Mouse (Mus musculus) kidney, adult 2 months (tissue): ENCODE measurements around the gene Bcl10. TPM values are rescaled to one million over a fixed set of nuclear protein-coding genes. Genes with fewer than 3 reads are reported as not detected.
A peak's percentile ranks its signal among the peaks of the same experiment; 100 is the strongest.

Experiments used
- DNase-seq: peaks from one replicate; pipeline ENCODE4 v3.0.0; 2021
- H3K27ac ChIP-seq: fragments of 200-500 bp; 2 replicates; pipeline ENCODE4 v1.5.1; 2012; ENCODE audit warnings: low read depth, low read length, control low read depth, inconsistent platforms; ENCODE audit not compliant: insufficient read depth
- H3K27me3 ChIP-seq: fragments of 200-500 bp; replicated peaks from 2 replicates; pipeline ENCODE4 v1.6.1; 2012; ENCODE audit warnings: mild to moderate bottlenecking, moderate library complexity, low read length, inconsistent platforms; ENCODE audit not compliant: control insufficient read depth, insufficient read depth
- H3K36me3 ChIP-seq: fragments of 200-500 bp; 2 replicates; pipeline ENCODE4 v1.6.1; 2012; ENCODE audit warnings: mild to moderate bottlenecking, moderate library complexity, low read length, inconsistent platforms; ENCODE audit not compliant: control insufficient read depth, insufficient read depth
- H3K4me1 ChIP-seq: fragments of 200-500 bp; 2 replicates; pipeline ENCODE4 v1.6.1; 2011; ENCODE audit warnings: low read length; ENCODE audit not compliant: control insufficient read depth, insufficient read depth
- H3K4me3 ChIP-seq: fragments of 200-500 bp; 2 replicates; pipeline ENCODE4 v1.5.1; 2011; ENCODE audit warnings: mild to moderate bottlenecking, low read depth, low read length, control low read depth; ENCODE audit not compliant: insufficient read depth
- CTCF ChIP-seq: fragments of 200-500 bp; conservative IDR thresholded peaks from 2 replicates; pipeline ENCODE4 v1.5.1; 2011; ENCODE audit warnings: low read depth, mild to moderate bottlenecking, control low read depth, low read length, moderate library complexity, mixed read lengths; ENCODE audit not compliant: insufficient read depth, insufficient read length
- POLR2A ChIP-seq: fragments of 200-500 bp; IDR thresholded peaks from one replicate; pipeline ENCODE4 v1.6.1; 2011; ENCODE audit warnings: low read depth, low read length, control low read depth
- WGBS: fragments of 180-500 bp; shearing (Covaris S2); methylation state at CpG from one replicate; pipeline ENCODE4 v1.1.7; 2018; 5-methylcytosine and 5-hydroxymethylcytosine counted together
- polyA plus RNA-seq: library from polyadenylated mRNA; depleted of rRNA; stranded (reverse); fragments of >200 nt; gene quantifications from 2 replicates; pipeline ENCODE4 v1.2.3, GENCODE M21; 2012

The Bcl10 gene
- polyA plus RNA-seq, 1 experiment: 13.7 TPM

GRCm38 (mm10) chr3:145916374-145916773, 6.2 kb upstream of the Bcl10 start:
- WGBS: 88% methylated on average over 5 of the region's 5 CpGs
- Histone ChIP-seq H3K4me3 (no peak overlapping the region), H3K27me3 (no peaks in the 10 kb centered on the region), H3K27ac (no peak overlapping the region), H3K36me3 (no peaks in the 10 kb centered on the region), H3K4me1 (peaks cover 4% of the 10 kb centered on the region)
- no peak for TF ChIP-seq POLR2A
- TF ChIP-seq CTCF: no peak
- no peak for DNase-seq

DNA sequence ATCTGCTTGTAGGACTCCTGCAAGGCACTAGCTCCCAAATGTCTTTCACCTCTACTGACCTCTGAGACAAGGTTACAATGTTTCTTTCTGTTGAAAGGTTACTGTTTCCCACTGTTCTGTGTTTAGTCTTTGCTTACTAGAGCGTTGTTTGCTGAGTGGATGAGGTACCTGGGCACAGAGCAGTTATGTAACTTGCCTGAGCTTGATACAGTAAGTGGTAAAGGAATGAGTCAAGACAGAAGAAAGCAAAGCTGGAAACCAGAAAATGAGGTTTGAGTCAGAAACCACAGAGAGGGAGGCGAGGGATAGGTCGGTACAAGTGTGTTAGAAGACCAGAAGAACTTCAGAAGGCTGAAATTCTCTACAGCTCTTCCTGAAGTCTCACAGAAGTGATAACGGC, 5.8 kb upstream of the Bcl10 start:
- no peak overlapping the region for H3K4me3 ChIP-seq
- H3K36me3 ChIP-seq: no peaks in the 10 kb centered on the region
- DNase-seq: peak; percentile 37
- TF ChIP-seq CTCF (no peak), POLR2A (no peak)
- no peak overlapping the region for H3K27ac ChIP-seq
- 85% methylated on average over 4 of the region's 4 CpGs for WGBS
- H3K4me1 ChIP-seq: peaks cover 4% of the 10 kb centered on the region
- no peaks in the 10 kb centered on the region for H3K27me3 ChIP-seq

DNA sequence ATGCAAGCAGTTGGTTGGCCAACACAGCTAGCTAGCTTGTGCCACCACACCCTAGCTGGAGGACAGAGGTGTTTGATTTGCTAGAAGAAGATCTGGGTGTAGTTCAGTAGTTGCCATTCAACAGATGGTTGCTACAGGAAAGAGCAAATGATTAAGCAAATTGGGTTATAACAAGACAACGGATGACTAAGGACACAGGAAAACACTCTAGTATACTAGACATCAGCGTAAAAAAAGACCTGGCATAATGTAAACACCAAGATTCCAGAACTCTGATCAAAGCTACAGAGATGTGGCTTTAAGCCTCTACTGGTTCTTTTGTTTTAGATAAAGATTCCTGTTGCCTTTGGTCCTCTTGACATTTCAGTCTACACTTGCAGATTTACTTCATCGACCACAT, 367 bp downstream of the Bcl10 start:
- no peak for DNase-seq
- Histone ChIP-seq H3K27me3 (no peaks in the 10 kb centered on the region), H3K27ac (no peak overlapping the region), H3K4me1 (peaks cover 5% of the 10 kb centered on the region; the same call in 1 of the 2 replicates), H3K4me3 (no peak overlapping the region), H3K36me3 (no peaks in the 10 kb centered on the region)
- TF ChIP-seq POLR2A (no peak), CTCF (no peak)
- WGBS: 48% methylated on average over 3 of the region's 3 CpGs

- DNase-seq: peak; percentile 100
- peaks cover 5% of the 10 kb centered on the region; the same call in 1 of the 2 replicates for H3K4me1 ChIP-seq
- under 1% methylated on average over 58 of the region's 58 CpGs for WGBS
- H3K4me3 ChIP-seq: peak overlapping the region; percentile 70
- no peaks in the 10 kb centered on the region for H3K36me3 ChIP-seq
- TF ChIP-seq CTCF (no peak), POLR2A (peak; percentile 70)
- H3K27me3 ChIP-seq: no peaks in the 10 kb centered on the region
- H3K27ac ChIP-seq: peak overlapping the region; percentile 82
Observed at GRCm38 (mm10) chr3:145923874-145924577, 1.4 kb downstream of the Bcl10 start.

DNA sequence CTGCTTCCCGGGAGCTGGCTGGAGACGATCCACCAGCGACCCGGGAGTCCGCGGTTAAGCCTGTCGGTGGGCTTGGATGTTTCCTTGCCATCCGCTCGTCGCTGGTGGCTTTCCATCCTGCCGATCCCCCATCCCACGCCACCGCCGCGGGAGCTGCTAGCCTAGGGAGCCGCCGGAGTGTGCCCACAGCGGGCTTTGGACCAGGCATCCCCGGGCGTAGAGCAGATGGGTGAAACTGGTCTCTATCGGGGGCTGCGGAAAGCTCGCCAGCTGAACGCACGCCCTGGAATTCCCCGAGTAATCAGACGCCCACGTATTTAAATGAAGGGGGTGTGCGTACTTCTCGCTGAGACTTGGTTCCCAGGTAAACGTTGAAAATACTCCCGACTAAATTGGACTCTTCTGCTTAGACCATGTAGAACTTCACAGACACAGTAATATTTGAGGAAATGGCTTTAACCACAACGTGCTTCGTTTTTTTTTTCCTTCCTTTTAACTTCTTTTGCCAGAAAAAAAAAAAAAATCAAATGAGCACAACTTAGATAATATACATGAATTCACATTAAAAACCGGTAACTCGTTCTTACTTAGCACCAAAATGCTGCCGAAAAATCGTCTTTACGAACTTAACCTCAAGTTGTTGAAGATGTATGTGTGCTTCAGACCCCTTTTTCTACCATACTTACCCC, 2.2 kb downstream of the Bcl10 start:
- TF ChIP-seq CTCF: no peak
- TF ChIP-seq POLR2A: no peak
- DNase-seq: peak; percentile 42
- H3K27ac ChIP-seq: peak overlapping the region; percentile 79
- H3K4me3 ChIP-seq: peak overlapping the region; percentile 70
- H3K36me3 ChIP-seq: no peaks in the 10 kb centered on the region
- no peaks in the 10 kb centered on the region for H3K27me3 ChIP-seq
- WGBS: 2% methylated on average over 39 of the region's 39 CpGs
- peaks cover 7% of the 10 kb centered on the region; the same call in 1 of the 2 replicates for H3K4me1 ChIP-seq

GRCm38 (mm10) chr3:145925506-145925905, 2.9 kb downstream of the Bcl10 start:
- no peak overlapping the region for H3K4me3 ChIP-seq
- DNase-seq: no peak
- no peak overlapping the region for H3K27ac ChIP-seq
- peaks cover 7% of the 10 kb centered on the region; the same call in 1 of the 2 replicates for H3K4me1 ChIP-seq
- TF ChIP-seq POLR2A: no peak
- TF ChIP-seq CTCF: no peak
- no peaks in the 10 kb centered on the region for H3K36me3 ChIP-seq
- WGBS: 47% methylated on average over 5 of the region's 5 CpGs
- no peaks in the 10 kb centered on the region for H3K27me3 ChIP-seq

DNA sequence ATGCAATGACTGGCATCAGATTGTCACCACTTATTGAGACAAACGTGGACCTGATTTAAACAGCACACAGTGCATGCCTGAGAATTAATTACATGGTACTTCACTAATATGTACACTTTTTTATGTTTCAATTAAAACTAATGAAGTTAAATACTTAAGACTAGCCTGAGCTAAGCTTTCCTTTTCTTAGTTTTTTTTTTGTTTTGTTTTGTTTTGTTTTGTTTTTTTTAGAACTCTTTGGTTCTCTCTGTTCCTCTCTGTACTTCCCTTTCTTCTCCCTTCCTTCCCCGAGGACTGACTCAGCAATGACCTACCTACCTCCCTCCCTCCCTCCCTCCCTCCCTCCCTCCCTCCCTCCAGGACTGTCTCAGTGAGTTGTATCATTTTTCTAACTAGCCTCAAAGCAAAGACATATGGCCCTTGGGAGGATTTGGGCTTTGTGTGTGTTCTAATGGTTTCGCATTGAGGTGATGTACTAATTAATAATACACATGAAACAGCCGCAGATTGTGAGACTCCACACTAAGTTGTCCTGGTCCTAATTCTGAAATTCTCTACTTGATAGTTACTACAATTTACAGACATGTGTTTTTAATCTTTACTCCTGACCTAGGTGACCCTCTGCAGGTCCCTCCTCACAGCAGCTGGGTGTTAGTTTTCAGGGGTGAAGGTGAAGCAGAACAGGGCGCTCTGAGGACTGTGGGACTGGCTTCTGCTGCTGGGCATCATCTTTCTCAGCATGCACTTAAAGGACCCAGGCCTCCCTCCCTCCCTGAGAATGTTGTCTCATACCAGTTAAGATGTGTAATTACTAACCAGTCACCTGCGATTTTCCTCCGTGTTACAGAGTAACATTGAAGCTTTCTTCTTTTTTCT, 7.2 kb downstream of the Bcl10 start:
- H3K4me1 ChIP-seq: peaks cover 7% of the 10 kb centered on the region; the same call in 1 of the 2 replicates
- H3K36me3 ChIP-seq: peaks cover 2% of the 10 kb centered on the region; the same call in 1 of the 2 replicates
- 50% methylated on average over 7 of the region's 7 CpGs for WGBS
- no peak for DNase-seq
- no peak for TF ChIP-seq CTCF
- TF ChIP-seq POLR2A: no peak
- H3K27ac ChIP-seq: no peak overlapping the region
- H3K27me3 ChIP-seq: no peaks in the 10 kb centered on the region
- H3K4me3 ChIP-seq: no peak overlapping the region
